Mouse (Mus musculus): ENCODE data around the gene Pde4c. TPM values are rescaled to one million over a fixed set of nuclear protein-coding genes. Genes with fewer than 3 reads are reported as not detected.

Gene Pde4c
- polyA plus RNA-seq, 2 experiments: 0.74 to 1.6 TPM

- Histone ChIP-seq H3K4me1 (replicated peaks; ENCODE audit: control insufficient read depth in 2 of 2, insufficient read depth in 2 of 2, low read length in 1 of 2) (0 out of 4 replicates have a peak, but pooled peaks cover 0 to 2% of the 10 kb centered on the region in 2 experiments), H3K9me3 (ENCODE audit: control insufficient read depth, low read length) (no peaks in the 10 kb centered on the region), H3K36me3 (replicated peaks; ENCODE audit: control insufficient read depth, insufficient read depth, low read depth) (no peaks in the 10 kb centered on the region), H3K27me3 (ENCODE audit: control insufficient read depth, insufficient read depth, low read length) (peaks cover 17% of the 10 kb centered on the region), H3K4me3 (ENCODE audit: insufficient read depth in 1 of 2, low read depth in 2 of 2, low read length in 2 of 2) (no peak overlapping the region), H3K4me2 (ENCODE audit: low read depth) (no peak overlapping the region), H3K9ac (replicated peaks) (no peak overlapping the region), H3K27ac (no peak overlapping the region)
- ATAC-seq (ENCODE audit: insufficient read depth): no peak
- 35% methylated on average over 3 of the region's 3 CpGs for WGBS (ENCODE audit: insufficient replicate concordance)
- no peak for TF ChIP-seq CTCF (IDR thresholded peaks at IDR 0.05; ENCODE audit: low read depth)
- no peak for TF ChIP-seq EP300 (IDR thresholded peaks at IDR 0.05; ENCODE audit: low read depth)
- no peak for DNase-seq (ENCODE audit: low read depth in 3 of 3, low spot score in 3 of 3)
Observed at GRCm38 (mm10) chr8:70738211-70738610, 14.7 kb downstream of the Pde4c start.

- Histone ChIP-seq H3K9ac (replicated peaks) (no peak overlapping the region), H3K9me3 (ENCODE audit: control insufficient read depth, low read length) (no peaks in the 10 kb centered on the region), H3K27ac (no peak overlapping the region), H3K27me3 (ENCODE audit: control insufficient read depth, insufficient read depth, low read length) (peaks cover 48% of the 10 kb centered on the region), H3K4me3 (ENCODE audit: insufficient read depth in 1 of 2, low read depth in 2 of 2, low read length in 2 of 2) (no peak overlapping the region), H3K36me3 (replicated peaks; ENCODE audit: control insufficient read depth, insufficient read depth, low read depth) (no peaks in the 10 kb centered on the region), H3K4me1 (replicated peaks; ENCODE audit: control insufficient read depth in 2 of 2, insufficient read depth in 2 of 2, low read length in 1 of 2) (peaks cover 0 to 2% of the 10 kb centered on the region in 2 experiments; a peak in 1 of 4 replicates), H3K4me2 (ENCODE audit: low read depth) (no peak overlapping the region)
- no peak for ATAC-seq (ENCODE audit: insufficient read depth)
- TF ChIP-seq EP300 (IDR thresholded peaks at IDR 0.05; ENCODE audit: low read depth) (no peak), CTCF (IDR thresholded peaks at IDR 0.05; ENCODE audit: low read depth) (no peak)
- DNase-seq (ENCODE audit: low read depth in 3 of 3, low spot score in 3 of 3): no peak
- 45% methylated on average over 5 of the region's 5 CpGs for WGBS (ENCODE audit: insufficient replicate concordance)
Observed at GRCm38 (mm10) chr8:70741661-70742060, 18.1 kb downstream of the Pde4c start.

- H3K4me2 ChIP-seq (ENCODE audit: low read depth): no peak overlapping the region
- DNase-seq (ENCODE audit: low read depth in 3 of 3, low spot score in 3 of 3): no peak
- no peak overlapping the region for H3K9ac ChIP-seq (replicated peaks)
- no peak overlapping the region for H3K4me3 ChIP-seq (ENCODE audit: insufficient read depth in 1 of 2, low read depth in 2 of 2, low read length in 2 of 2)
- peaks cover 52% of the 10 kb centered on the region for H3K27me3 ChIP-seq (ENCODE audit: control insufficient read depth, insufficient read depth, low read length)
- no peak for ATAC-seq (ENCODE audit: insufficient read depth)
- TF ChIP-seq EP300 (IDR thresholded peaks at IDR 0.05; ENCODE audit: low read depth) (no peak), CTCF (IDR thresholded peaks at IDR 0.05; ENCODE audit: low read depth) (no peak)
- H3K36me3 ChIP-seq (replicated peaks; ENCODE audit: control insufficient read depth, insufficient read depth, low read depth): no peaks in the 10 kb centered on the region
- H3K4me1 ChIP-seq (replicated peaks; ENCODE audit: control insufficient read depth in 2 of 2, insufficient read depth in 2 of 2, low read length in 1 of 2): peaks cover 0 to 2% of the 10 kb centered on the region in 2 experiments; a peak in 1 of 4 replicates
- no peaks in the 10 kb centered on the region for H3K9me3 ChIP-seq (ENCODE audit: control insufficient read depth, low read length)
- no peak overlapping the region for H3K27ac ChIP-seq
- 51% methylated on average over 11 of the region's 11 CpGs for WGBS (ENCODE audit: insufficient replicate concordance)
Observed at GRCm38 (mm10) chr8:70742176-70742575, 18.7 kb downstream of the Pde4c start.

- Histone ChIP-seq H3K36me3 (replicated peaks; ENCODE audit: control insufficient read depth, insufficient read depth, low read depth) (no peaks in the 10 kb centered on the region), H3K9me3 (ENCODE audit: control insufficient read depth, low read length) (no peaks in the 10 kb centered on the region), H3K27me3 (ENCODE audit: control insufficient read depth, insufficient read depth, low read length) (peaks cover 56% of the 10 kb centered on the region), H3K4me1 (replicated peaks; ENCODE audit: control insufficient read depth in 2 of 2, insufficient read depth in 2 of 2, low read length in 1 of 2) (peaks cover 0 to 1% of the 10 kb centered on the region in 2 experiments; a peak in 1 of 4 replicates), H3K4me3 (ENCODE audit: insufficient read depth in 1 of 2, low read depth in 2 of 2, low read length in 2 of 2) (no peak overlapping the region), H3K9ac (replicated peaks) (no peak overlapping the region), H3K27ac (no peak overlapping the region), H3K4me2 (ENCODE audit: low read depth) (no peak overlapping the region; the same call in 1 of the 2 replicates)
- WGBS (ENCODE audit: insufficient replicate concordance): 3% methylated on average over 38 of the region's 38 CpGs
- no peak for ATAC-seq (ENCODE audit: insufficient read depth)
- DNase-seq (ENCODE audit: low read depth in 3 of 3, low spot score in 3 of 3): no peak
- no peak for TF ChIP-seq CTCF (IDR thresholded peaks at IDR 0.05; ENCODE audit: low read depth)
Observed at GRCm38 (mm10) chr8:70742981-70743655, 19.6 kb downstream of the Pde4c start.

GRCm38 (mm10) chr8:70743656-70744590 is 20.4 kb downstream of the Pde4c start:
- 5% methylated on average over 48 of the region's 48 CpGs for WGBS (ENCODE audit: insufficient replicate concordance)
- Histone ChIP-seq H3K27ac (no peak overlapping the region), H3K27me3 (ENCODE audit: control insufficient read depth, insufficient read depth, low read length) (peaks cover 56% of the 10 kb centered on the region), H3K36me3 (replicated peaks; ENCODE audit: control insufficient read depth, insufficient read depth, low read depth) (no peaks in the 10 kb centered on the region), H3K4me2 (ENCODE audit: low read depth) (peak overlapping the region; percentile 37), H3K9me3 (ENCODE audit: control insufficient read depth, low read length) (no peaks in the 10 kb centered on the region), H3K4me1 (replicated peaks; ENCODE audit: control insufficient read depth in 2 of 2, insufficient read depth in 2 of 2, low read length in 1 of 2) (no peaks in the 10 kb centered on the region; a peak in 1 of 4 replicates), H3K4me3 (ENCODE audit: insufficient read depth in 1 of 2, low read depth in 2 of 2, low read length in 2 of 2) (peak overlapping the region; percentile 1 to 26; a peak in 2 of 4 replicates), H3K9ac (replicated peaks) (no peak overlapping the region)
- DNase-seq (ENCODE audit: low read depth in 3 of 3, low spot score in 3 of 3): no peak
- no peak for TF ChIP-seq CTCF (IDR thresholded peaks at IDR 0.05; ENCODE audit: low read depth)
- TF ChIP-seq EP300 (IDR thresholded peaks at IDR 0.05; ENCODE audit: low read depth): no peak
- no peak for ATAC-seq (ENCODE audit: insufficient read depth)

All from liver, embryonic 14.5 days (tissue).